Mouse (Mus musculus) midbrain, embryonic 12.5 days (tissue): ENCODE measurements at regions not wholly inside any gene's neighbourhood (a gene's known extent, or its start where the extent isn't known, plus 50 kb on each side); places are given as distances from the start of the nearest gene placed in this dataset.

ENCODE experiments used
- ATAC-seq: fragments of 200-750 bp; cut with Nextera tagmentation; 2 replicates; pipeline ENCODE4 v1.8.0; 2017; ENCODE audit warnings: low read depth, moderate TSS enrichment, moderate library complexity; ENCODE audit not compliant: low FRiP score
- H3K27ac ChIP-seq: fragments of 300-500 bp; sonication (generic); replicated peaks from 2 replicates; pipeline ENCODE4 v1.5.1; 2016; ENCODE audit warnings: mild to moderate bottlenecking
- H3K27me3 ChIP-seq: fragments of 300-500 bp; sonication (generic); 2 replicates; pipeline ENCODE4 v1.6.1; 2016; ENCODE audit warnings: mild to moderate bottlenecking
- H3K36me3 ChIP-seq: fragments of 300-500 bp; sonication (generic); 2 replicates; pipeline ENCODE4 v1.6.1; 2016
- H3K4me1 ChIP-seq: fragments of 300-500 bp; sonication (generic); 2 replicates; pipeline ENCODE4 v1.6.1; 2016
- H3K4me2 ChIP-seq: fragments of 300-500 bp; sonication (generic); replicated peaks from 2 replicates; pipeline ENCODE4 v1.6.1; 2016; ENCODE audit warnings: mild to moderate bottlenecking, moderate library complexity
- H3K4me3 ChIP-seq: fragments of 300-500 bp; sonication (generic); 2 replicates; pipeline ENCODE4 v1.5.1; 2016; ENCODE audit warnings: mild to moderate bottlenecking
- H3K9ac ChIP-seq: fragments of 300-500 bp; sonication (generic); replicated peaks from 2 replicates; pipeline ENCODE4 v1.6.1; 2016; ENCODE audit warnings: mild to moderate bottlenecking, moderate library complexity
- H3K9me3 ChIP-seq: fragments of 300-500 bp; sonication (generic); 2 replicates; pipeline ENCODE4 v1.6.1; 2016; ENCODE audit warnings: mild to moderate bottlenecking
- WGBS: fragments of 180-500 bp; shearing (Covaris S2); methylation state at CpG from one replicate; pipeline ENCODE4 v1.1.7; 2016; 5-methylcytosine and 5-hydroxymethylcytosine counted together

GRCm38 (mm10) chr14:103764047-103764446 lies 80.2 kb downstream of the Ednrb start:
- Histone ChIP-seq H3K4me1 (peaks cover 12% of the 10 kb centered on the region), H3K27ac (peak overlapping the region; percentile 84), H3K4me2 (no peak overlapping the region), H3K27me3 (no peaks in the 10 kb centered on the region), H3K36me3 (no peaks in the 10 kb centered on the region), H3K9me3 (no peaks in the 10 kb centered on the region), H3K4me3 (no peak overlapping the region), H3K9ac (no peak overlapping the region)
- WGBS = 10% methylated on average over 2 of the region's 2 CpGs
- ATAC-seq = peak; percentile 92

GRCm38 (mm10) chr14:103763216-103764031 lies 80.8 kb downstream of the Ednrb start:
- no peaks in the 10 kb centered on the region for H3K9me3 ChIP-seq
- no peaks in the 10 kb centered on the region for H3K36me3 ChIP-seq
- H3K4me3 ChIP-seq = no peak overlapping the region
- 32% methylated on average over 1 of the region's 1 CpGs for WGBS
- ATAC-seq = peak; percentile 87
- no peak overlapping the region for H3K9ac ChIP-seq
- H3K4me1 ChIP-seq = peaks cover 12% of the 10 kb centered on the region
- H3K4me2 ChIP-seq = no peak overlapping the region
- peak overlapping the region; percentile 84 for H3K27ac ChIP-seq
- H3K27me3 ChIP-seq = no peaks in the 10 kb centered on the region

- no peak overlapping the region for H3K27ac ChIP-seq
- no peaks in the 10 kb centered on the region for H3K9me3 ChIP-seq
- WGBS = 81% methylated on average over 6 of the region's 6 CpGs
- no peaks in the 10 kb centered on the region for H3K36me3 ChIP-seq
- H3K4me2 ChIP-seq = no peak overlapping the region
- no peak for ATAC-seq
- H3K4me3 ChIP-seq = no peak overlapping the region
- no peak overlapping the region for H3K9ac ChIP-seq
- peaks cover 4% of the 10 kb centered on the region for H3K4me1 ChIP-seq
- no peaks in the 10 kb centered on the region for H3K27me3 ChIP-seq
These were observed 84.8 kb downstream of the Ednrb start for GRCm38 (mm10) chr14:103759443-103759842.
